Mouse (Mus musculus) embryonic facial prominence, embryonic 12.5 days (tissue): ENCODE measurements around the gene Otop2. TPM values are rescaled to one million over a fixed set of nuclear protein-coding genes. Genes with fewer than 3 reads are reported as not detected.

ENCODE experiments used
- ATAC-seq: fragments of 200-750 bp; cut with Nextera tagmentation; 2 replicates; pipeline ENCODE4 v1.8.0; 2017; ENCODE audit not compliant: insufficient number of reproducible peaks, insufficient read depth, low FRiP score, low TSS enrichment
- H3K27ac ChIP-seq: fragments of 300-500 bp; sonication (generic); 2 replicates; pipeline ENCODE4 v1.5.1; 2016; ENCODE audit warnings: mild to moderate bottlenecking
- H3K27me3 ChIP-seq: fragments of 300-500 bp; sonication (generic); 2 replicates; pipeline ENCODE4 v1.6.1; 2016; ENCODE audit warnings: mild to moderate bottlenecking, moderate library complexity
- H3K36me3 ChIP-seq: fragments of 300-500 bp; sonication (generic); 2 replicates; pipeline ENCODE4 v1.6.1; 2016; ENCODE audit warnings: mild to moderate bottlenecking
- H3K4me1 ChIP-seq: fragments of 300-500 bp; sonication (generic); 2 replicates; pipeline ENCODE4 v1.6.1; 2016
- H3K4me2 ChIP-seq: fragments of 300-500 bp; sonication (generic); replicated peaks from 2 replicates; pipeline ENCODE4 v1.6.1; 2016; ENCODE audit warnings: mild to moderate bottlenecking, moderate library complexity
- H3K4me3 ChIP-seq: fragments of 300-500 bp; sonication (generic); 2 replicates; pipeline ENCODE4 v1.5.1; 2016; ENCODE audit warnings: mild to moderate bottlenecking
- H3K9ac ChIP-seq: fragments of 300-500 bp; sonication (generic); 2 replicates; pipeline ENCODE4 v1.6.1; 2016; ENCODE audit warnings: mild to moderate bottlenecking, moderate library complexity
- H3K9me3 ChIP-seq: fragments of 300-500 bp; sonication (generic); 2 replicates; pipeline ENCODE4 v1.6.1; 2016; ENCODE audit warnings: mild to moderate bottlenecking, moderate library complexity
- WGBS: fragments of 180-500 bp; shearing (Covaris S2); methylation state at CpG from one replicate; pipeline ENCODE4 v1.1.7; 2016; 5-methylcytosine and 5-hydroxymethylcytosine counted together
- polyA plus RNA-seq: library from polyadenylated mRNA; unstranded; fragments of >200 nt; fragmentation: Nextera tagmentation; extraction: Ambion mirVana; gene quantifications from 2 replicates; pipeline ENCODE4 v1.2.1, GENCODE M21; 2016

Otop2 gene
- polyA plus RNA-seq, 1 experiment from 2014 or later: 0.19 TPM

DNA sequence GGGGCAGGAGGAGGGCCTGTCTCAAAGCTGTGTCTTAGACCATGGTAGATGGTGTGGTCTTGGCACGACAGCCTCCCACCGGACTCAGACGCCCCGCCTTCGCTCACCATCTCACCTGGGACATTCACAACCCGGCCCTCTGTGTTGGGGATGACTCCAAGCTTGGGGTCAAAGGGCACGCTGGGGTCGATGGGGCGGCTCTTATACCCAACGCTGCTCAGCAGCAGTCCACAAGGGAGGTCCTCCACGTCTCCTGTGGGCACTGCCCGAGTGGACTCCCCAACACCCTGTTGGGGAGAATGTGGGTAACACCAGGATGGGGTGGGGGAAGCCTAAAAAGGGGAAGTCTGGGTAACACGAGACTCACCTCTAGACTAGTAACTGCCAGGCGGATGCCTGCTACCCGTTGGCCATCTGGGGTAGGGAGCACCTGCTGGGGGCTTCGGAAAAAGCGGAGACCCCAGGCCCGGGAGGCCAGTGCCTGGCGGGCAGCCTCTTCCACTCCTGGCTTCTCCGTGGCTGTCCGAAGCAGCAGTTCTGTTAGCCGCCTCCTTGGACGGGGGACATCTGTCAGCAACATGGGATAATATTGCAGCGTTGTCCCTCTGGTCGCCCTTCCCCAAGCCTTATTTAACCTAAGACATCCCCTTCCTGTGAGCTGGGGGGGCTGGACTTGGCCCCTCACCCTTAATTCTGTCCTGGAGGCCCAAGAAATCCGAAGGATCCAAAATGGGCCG, 37.5 kb upstream of the Otop2 start:
- H3K27me3 ChIP-seq: peaks cover 55% of the 10 kb centered on the region
- no peak overlapping the region for H3K27ac ChIP-seq
- no peaks in the 10 kb centered on the region for H3K9me3 ChIP-seq
- no peak overlapping the region for H3K4me2 ChIP-seq
- H3K4me1 ChIP-seq: peaks cover 24% of the 10 kb centered on the region
- no peak overlapping the region for H3K4me3 ChIP-seq
- H3K36me3 ChIP-seq: peaks cover 16% of the 10 kb centered on the region; the same call in 1 of the 2 replicates
- no peak for ATAC-seq
- whole genome bisulfite sequencing: 85% methylated on average over 27 of the region's 27 CpGs
- no peak overlapping the region for H3K9ac ChIP-seq

DNA sequence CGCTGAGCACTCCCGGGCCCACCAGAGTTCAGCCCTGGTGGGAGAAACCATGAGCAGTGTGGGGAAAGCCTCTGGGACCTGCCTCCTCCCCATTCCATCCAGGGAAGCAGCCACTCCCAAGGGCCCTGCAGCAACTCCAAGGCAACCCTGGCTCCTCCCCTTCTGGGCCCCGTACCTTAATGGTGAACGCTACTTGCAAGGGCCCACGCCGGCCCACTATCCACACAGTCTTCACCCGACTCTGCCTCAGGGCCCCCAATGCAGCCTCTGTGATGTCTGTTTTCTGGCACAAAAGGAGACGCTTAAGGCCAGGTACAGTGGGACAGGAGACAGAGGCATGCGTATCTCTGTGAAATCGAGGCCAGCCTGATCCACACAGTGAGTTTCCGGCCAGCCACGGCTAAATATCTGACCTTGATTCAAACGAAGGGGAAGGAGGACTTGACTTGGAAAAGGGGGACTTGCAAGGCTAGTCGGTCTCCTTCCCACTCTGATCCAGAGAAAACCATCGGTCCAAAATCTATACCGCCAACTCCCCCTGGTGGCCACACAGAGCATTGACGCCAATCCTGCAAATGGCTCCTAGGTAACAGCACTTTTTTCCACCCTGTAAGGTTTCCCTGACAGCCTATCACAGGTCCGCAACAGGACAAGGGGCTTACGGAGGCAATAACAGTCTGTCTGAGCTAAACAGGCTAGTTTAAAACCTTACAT, 36.7 kb upstream of the Otop2 start:
- Histone ChIP-seq H3K27ac (no peak overlapping the region), H3K27me3 (peaks cover 47% of the 10 kb centered on the region)
- 32% methylated on average over 19 of the region's 19 CpGs for WGBS

DNA sequence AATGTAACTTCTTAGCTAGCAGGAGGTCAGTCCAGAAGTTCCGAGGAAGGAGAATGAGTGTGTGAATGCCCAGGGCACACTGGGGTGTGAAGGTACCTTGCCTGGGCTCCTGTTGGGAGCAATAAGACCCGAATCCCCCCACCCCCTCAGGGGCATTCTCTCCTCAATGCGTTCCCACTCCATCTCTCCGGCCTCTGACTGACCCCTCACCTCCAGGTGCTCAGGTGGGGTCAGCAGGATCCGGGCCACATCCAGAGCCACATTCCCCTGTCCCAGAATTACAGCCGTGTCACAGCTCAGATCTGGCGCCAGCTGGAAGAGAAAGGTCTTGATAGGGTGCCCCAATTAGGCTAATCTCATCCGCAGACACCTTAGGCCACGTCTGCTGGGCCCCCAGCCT, 35.9 kb upstream of the Otop2 start:
- 77% methylated on average over 9 of the region's 9 CpGs for WGBS
- Histone ChIP-seq H3K4me2 (no peak overlapping the region), H3K36me3 (peaks cover 16% of the 10 kb centered on the region; the same call in 1 of the 2 replicates), H3K27me3 (peaks cover 39% of the 10 kb centered on the region), H3K4me3 (no peak overlapping the region), H3K9ac (no peak overlapping the region), H3K4me1 (peaks cover 23% of the 10 kb centered on the region), H3K9me3 (no peaks in the 10 kb centered on the region), H3K27ac (no peak overlapping the region)
- no peak for ATAC-seq

More for the DNA sequence above, 36.7 kb upstream of the Otop2 start:
- peaks cover 16% of the 10 kb centered on the region; the same call in 1 of the 2 replicates for H3K36me3 ChIP-seq
- H3K9me3 ChIP-seq: no peaks in the 10 kb centered on the region
- H3K4me3 ChIP-seq: no peak overlapping the region
- H3K4me2 ChIP-seq: no peak overlapping the region
- ATAC-seq: no peak
- H3K4me1 ChIP-seq: peaks cover 21% of the 10 kb centered on the region
- H3K9ac ChIP-seq: no peak overlapping the region

DNA sequence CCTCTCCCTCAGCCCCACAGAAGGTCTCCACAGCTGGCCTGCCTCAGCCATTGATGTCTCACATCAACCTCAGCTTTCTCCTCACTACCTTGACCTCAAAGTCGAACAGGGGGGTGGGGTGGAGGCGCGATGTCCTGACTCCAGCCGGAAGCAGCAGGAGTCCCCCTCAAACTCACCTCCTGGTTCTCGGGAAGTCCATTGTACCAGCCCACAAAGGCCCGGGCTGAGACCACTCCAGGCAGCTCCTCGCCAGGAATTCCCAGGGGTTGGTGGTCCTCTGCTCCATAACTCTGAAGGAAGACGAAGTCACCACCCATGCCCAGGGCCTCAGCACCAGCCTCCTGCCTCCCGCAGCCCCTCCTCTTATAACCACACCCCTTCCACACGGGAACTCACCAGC, 35.5 kb upstream of the Otop2 start:
- Histone ChIP-seq H3K4me1 (peaks cover 23% of the 10 kb centered on the region), H3K9me3 (no peaks in the 10 kb centered on the region), H3K4me3 (no peak overlapping the region), H3K36me3 (peaks cover 16% of the 10 kb centered on the region; the same call in 1 of the 2 replicates), H3K4me2 (no peak overlapping the region), H3K9ac (no peak overlapping the region), H3K27me3 (peaks cover 35% of the 10 kb centered on the region), H3K27ac (no peak overlapping the region)
- 70% methylated on average over 10 of the region's 10 CpGs for WGBS
- no peak for ATAC-seq

DNA sequence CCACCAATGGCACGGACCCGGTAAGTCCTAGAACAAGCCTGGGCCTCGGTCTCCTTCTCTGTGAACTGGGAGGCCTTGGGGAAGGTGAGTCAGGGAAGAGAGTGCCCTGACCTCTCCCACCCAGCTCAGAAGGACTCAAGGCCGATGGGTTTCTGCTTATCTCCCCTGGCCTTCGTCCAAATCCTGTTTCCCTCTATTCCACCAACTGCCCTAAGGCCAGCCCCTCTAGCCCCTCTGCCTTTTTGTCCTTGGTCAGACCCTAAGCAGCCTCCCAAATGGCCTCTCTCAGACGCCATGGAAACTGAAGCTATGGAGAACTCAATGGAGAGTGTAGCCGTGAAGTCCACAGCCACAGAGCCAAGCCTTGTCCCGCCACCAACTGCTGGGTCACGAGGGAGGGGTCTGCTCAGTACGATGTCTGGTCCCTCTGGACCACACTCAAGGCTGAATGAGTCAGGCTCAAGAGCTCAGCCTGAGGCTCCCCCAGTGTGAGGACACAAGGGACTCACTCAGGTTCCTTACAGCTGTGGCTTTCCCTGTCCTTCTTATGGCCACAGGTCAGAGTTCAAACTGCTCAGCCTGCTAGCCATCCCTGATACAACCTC, 34.0 kb upstream of the Otop2 start:
- peaks cover 20% of the 10 kb centered on the region for H3K4me1 ChIP-seq
- 79% methylated on average over 10 of the region's 10 CpGs for WGBS

DNA sequence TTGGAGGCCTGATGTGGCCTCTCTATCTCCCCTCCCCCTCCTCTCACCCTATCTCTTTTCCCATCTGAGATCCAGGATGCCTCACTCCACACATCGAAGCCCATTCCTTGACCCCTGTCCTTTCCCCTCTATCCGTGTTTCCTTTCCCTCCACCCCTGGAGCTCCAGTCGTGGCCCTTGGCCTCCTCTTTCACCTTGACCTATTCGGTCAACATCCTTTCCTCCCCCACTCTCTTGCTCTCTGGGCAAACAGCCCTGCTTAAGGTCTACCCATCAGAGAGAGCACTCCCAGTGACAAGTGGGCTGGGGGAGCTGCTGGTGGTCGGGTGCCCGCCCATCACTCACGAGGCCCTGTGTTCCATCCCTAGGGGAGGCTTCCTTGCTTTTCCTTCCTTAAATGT, 33.2 kb upstream of the Otop2 start:
- 46% methylated on average over 7 of the region's 7 CpGs for WGBS
- H3K27me3 ChIP-seq: peaks cover 13% of the 10 kb centered on the region
- peaks cover 22% of the 10 kb centered on the region for H3K4me1 ChIP-seq
- no peak overlapping the region for H3K4me2 ChIP-seq
- no peak overlapping the region for H3K4me3 ChIP-seq
- ATAC-seq: no peak
- H3K27ac ChIP-seq: no peak overlapping the region
- H3K36me3 ChIP-seq: peaks cover 8% of the 10 kb centered on the region; the same call in 1 of the 2 replicates
- H3K9ac ChIP-seq: no peak overlapping the region
- no peaks in the 10 kb centered on the region for H3K9me3 ChIP-seq

More for the DNA sequence above, 34.0 kb upstream of the Otop2 start:
- Histone ChIP-seq H3K36me3 (peaks cover 15% of the 10 kb centered on the region; the same call in 1 of the 2 replicates), H3K27me3 (peaks cover 20% of the 10 kb centered on the region), H3K9me3 (no peaks in the 10 kb centered on the region), H3K27ac (no peak overlapping the region), H3K9ac (no peak overlapping the region), H3K4me3 (no peak overlapping the region), H3K4me2 (no peak overlapping the region)
- no peak for ATAC-seq

DNA sequence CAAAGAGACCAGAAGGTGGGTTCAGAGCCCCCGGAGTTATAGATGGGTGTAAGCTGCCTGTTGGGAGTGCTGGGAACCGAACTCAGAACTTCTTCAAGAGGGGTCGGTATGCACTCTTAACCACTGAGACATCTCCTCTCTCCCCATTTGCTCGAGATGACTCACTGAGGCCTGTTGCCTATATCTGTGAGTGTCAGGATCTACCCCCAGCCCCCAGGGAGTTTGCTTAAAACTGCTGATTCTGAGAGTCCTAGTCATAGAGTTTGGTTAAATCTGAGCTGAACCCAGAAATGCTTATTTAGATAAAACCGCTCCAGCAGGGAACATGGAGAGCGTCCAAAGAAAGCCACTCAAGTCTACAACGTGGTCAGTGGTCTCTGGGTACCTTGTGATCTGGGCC, 32.8 kb upstream of the Otop2 start:
- Histone ChIP-seq H3K4me1 (peaks cover 22% of the 10 kb centered on the region), H3K36me3 (peaks cover 4% of the 10 kb centered on the region; the same call in 1 of the 2 replicates), H3K9me3 (no peaks in the 10 kb centered on the region), H3K4me3 (no peak overlapping the region), H3K27me3 (peaks cover 8% of the 10 kb centered on the region), H3K27ac (no peak overlapping the region), H3K4me2 (no peak overlapping the region), H3K9ac (no peak overlapping the region)
- no peak for ATAC-seq
- 82% methylated on average over 7 of the region's 7 CpGs for WGBS

DNA sequence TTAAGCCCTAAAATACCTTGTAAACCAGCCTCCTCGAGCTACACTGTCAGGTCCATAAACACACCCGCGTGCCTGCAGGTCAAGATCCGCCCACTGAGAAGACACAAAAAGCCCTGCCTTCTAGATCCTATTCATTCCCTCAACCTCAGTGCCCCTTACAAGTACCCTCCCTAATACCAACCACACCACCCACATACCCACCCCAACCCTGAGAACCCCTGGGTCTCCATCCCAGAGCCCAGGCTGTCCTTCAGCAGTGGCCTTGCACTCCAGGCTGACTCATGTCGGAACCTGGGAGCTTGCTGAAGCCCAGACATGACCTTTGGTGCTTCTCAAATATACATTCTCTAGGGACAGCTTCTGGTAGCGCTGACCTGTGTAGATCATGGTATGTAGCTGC, 32.2 kb upstream of the Otop2 start:
- ATAC-seq: no peak
- no peak overlapping the region for H3K9ac ChIP-seq
- peaks cover 22% of the 10 kb centered on the region for H3K4me1 ChIP-seq
- H3K36me3 ChIP-seq: no peaks in the 10 kb centered on the region
- no peaks in the 10 kb centered on the region for H3K9me3 ChIP-seq
- 0 out of 2 replicates have a peak, but pooled peaks cover 3% of the 10 kb centered on the region for H3K27me3 ChIP-seq
- no peak overlapping the region for H3K4me3 ChIP-seq
- H3K27ac ChIP-seq: no peak overlapping the region
- 90% methylated on average over 6 of the region's 6 CpGs for WGBS
- H3K4me2 ChIP-seq: no peak overlapping the region

DNA sequence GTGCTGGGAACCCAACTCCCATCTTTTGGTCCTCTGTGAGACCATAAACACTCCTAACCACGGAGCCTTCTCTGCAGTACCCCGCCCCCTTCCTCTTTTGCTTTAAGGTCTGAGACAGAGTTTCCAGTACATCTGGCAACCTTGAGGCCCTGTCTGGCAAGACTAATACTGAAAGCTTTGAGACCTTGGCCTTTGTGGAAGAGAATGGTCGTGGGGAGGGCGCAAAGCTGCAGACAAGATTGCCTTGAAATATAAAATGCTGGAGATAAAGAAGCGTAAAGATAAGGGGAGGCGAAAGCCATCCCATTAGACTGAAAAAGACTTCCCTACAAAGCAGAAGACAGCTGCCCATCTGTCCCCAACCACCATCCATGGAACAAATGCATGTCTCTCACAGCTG, 31.5 kb upstream of the Otop2 start:
- no peaks in the 10 kb centered on the region for H3K9me3 ChIP-seq
- H3K27me3 ChIP-seq: no peaks in the 10 kb centered on the region
- H3K4me3 ChIP-seq: no peak overlapping the region
- H3K9ac ChIP-seq: peak overlapping the region; percentile 71
- H3K4me1 ChIP-seq: peaks cover 19% of the 10 kb centered on the region
- no peak overlapping the region for H3K27ac ChIP-seq
- H3K4me2 ChIP-seq: peak overlapping the region; percentile 82
- no peak for ATAC-seq
- no peaks in the 10 kb centered on the region for H3K36me3 ChIP-seq
- WGBS: 84% methylated on average over 6 of the region's 6 CpGs

DNA sequence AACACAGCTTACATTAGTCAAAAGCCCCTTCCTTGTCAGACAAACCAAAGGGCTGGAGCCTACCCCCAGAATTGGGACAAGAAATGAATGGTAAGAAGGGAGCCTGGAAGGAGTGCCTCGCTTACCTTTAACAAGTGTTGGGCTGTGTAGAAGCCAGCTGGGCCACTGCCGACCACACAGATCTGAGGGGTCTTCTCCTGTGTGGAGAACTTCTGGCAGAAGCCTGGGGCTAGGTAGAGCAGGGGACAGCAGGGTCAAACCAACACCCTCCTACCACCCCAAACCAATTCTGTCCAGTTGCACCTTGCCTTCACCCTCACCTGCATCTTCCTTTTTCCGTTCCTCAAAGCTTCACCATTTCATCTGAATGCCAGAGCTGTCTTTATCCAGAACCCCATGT, 31.0 kb upstream of the Otop2 start:
- WGBS: 55% methylated on average over 3 of the region's 3 CpGs
- Histone ChIP-seq H3K4me3 (peak overlapping the region; percentile 62), H3K4me2 (peak overlapping the region; percentile 82), H3K27me3 (no peaks in the 10 kb centered on the region), H3K9me3 (no peaks in the 10 kb centered on the region), H3K27ac (no peak overlapping the region), H3K4me1 (peaks cover 19% of the 10 kb centered on the region), H3K36me3 (no peaks in the 10 kb centered on the region), H3K9ac (peak overlapping the region; percentile 71)
- ATAC-seq: no peak

DNA sequence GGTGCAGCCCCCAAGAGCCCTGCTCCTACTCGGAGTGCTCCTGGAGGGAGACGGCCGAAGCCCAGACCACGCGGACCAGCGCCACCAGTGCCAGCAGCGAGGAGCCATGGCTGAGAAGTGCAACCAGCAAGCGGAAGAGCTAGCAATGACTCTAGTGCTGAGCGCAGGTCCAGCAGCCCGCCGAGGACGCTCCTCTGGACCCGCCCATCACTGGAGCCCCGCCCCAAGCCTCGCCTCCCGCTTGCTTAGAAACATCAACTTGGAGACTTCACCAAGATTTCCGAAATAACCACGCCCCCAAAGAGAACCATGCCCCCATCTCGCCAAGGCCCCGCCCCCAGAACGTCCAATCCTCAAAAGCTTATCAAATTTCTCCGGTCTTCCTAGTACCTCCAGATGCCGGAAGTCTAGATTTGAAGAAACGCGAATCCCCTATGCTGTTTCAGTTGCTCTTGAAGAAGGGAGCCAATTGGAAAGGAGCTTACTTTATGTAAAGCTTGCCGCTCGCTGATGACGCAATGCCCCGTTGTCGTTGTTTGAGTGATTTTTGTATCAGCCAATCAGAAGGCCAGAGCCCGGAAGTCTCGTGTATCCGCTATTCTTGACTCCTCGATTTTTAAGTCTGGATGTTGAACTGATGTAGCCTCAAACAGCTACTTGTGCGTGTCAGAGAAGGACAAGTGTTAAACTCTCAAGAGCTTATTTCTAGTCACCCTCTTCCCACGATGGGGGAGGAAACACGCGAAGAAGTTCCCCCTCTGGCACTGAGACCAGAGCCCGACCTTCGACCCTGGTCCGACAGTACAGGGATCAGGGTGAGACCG, 30.0 kb upstream of the Otop2 start, which contains the start of gene Fdxr:
TSS of gene Fdxr (minus strand) at position 271 of the 824 bp plus-strand sequence.
- H3K9ac ChIP-seq: peak within 1 kb of the TSS; percentile 71
- peak; percentile 95 for ATAC-seq
- peak within 1 kb of the TSS; percentile 62 for H3K4me3 ChIP-seq
- no peaks in the 10 kb centered on the region for H3K27me3 ChIP-seq
- H3K27ac ChIP-seq: peak within 1 kb of the TSS; percentile 80
- peak within 1 kb of the TSS; percentile 82 for H3K4me2 ChIP-seq
- H3K36me3 ChIP-seq: no peaks in the 10 kb centered on the region
- H3K9me3 ChIP-seq: no peaks in the 10 kb centered on the region
- WGBS: under 1% methylated on average over 42 of the region's 42 CpGs
- peaks cover 19% of the 10 kb centered on the region for H3K4me1 ChIP-seq
